Mouse (Mus musculus): Measurements from ENCODE around the gene Gm4881. TPM values are rescaled to one million over a fixed set of nuclear protein-coding genes. Genes with fewer than 3 reads are reported as not detected.

Gene Gm4881
- polyA plus RNA-seq, 1 experiment, result not detected

DNA sequence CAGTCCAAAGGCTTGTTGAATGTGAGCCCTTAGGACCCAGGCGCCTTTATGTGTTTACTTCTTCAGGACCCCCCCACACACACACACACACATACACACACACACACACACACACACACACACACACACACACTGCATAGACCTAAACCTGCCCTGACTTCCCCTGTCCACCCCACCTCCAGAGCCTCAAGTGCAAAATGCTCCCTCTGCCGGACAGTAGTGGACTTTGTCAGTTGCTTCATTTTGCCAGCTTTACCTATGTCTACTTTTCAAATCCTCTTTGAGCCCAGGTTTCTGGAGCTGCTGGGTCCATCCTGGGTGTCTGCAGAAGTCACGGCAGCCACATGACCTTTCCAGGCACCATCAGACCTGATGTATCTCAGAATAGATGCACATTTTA, 39.4 kb downstream of the Gm4881 start:
- H3K79me2 ChIP-seq (ENCODE audit: control insufficient read depth, insufficient read depth), result peaks cover 30% of the 10 kb centered on the region
- H3K4me3 ChIP-seq (ENCODE audit: insufficient read depth, poor library complexity, severe bottlenecking), result peak overlapping the region; percentile 60
- H3K27me3 ChIP-seq (ENCODE audit: control insufficient read depth, insufficient read depth, insufficient read length), result no peaks in the 10 kb centered on the region
- peaks cover 7% of the 10 kb centered on the region for H3K36me3 ChIP-seq (ENCODE audit: control insufficient read depth, insufficient read depth)
- peaks cover 12% of the 10 kb centered on the region for H3K79me3 ChIP-seq (ENCODE audit: low read depth)
- TF ChIP-seq MYOD1 (IDR thresholded peaks at IDR 0.05; ENCODE audit: control insufficient read depth, insufficient read length, low read depth), result no peak
- peak; percentile 3 for TF ChIP-seq CTCF (IDR thresholded peaks at IDR 0.05; ENCODE audit: control insufficient read depth, insufficient read depth, insufficient read length)
- peak overlapping the region; percentile 34 for H3ac ChIP-seq (ENCODE audit: control insufficient read depth, insufficient read length, low read depth)

DNA sequence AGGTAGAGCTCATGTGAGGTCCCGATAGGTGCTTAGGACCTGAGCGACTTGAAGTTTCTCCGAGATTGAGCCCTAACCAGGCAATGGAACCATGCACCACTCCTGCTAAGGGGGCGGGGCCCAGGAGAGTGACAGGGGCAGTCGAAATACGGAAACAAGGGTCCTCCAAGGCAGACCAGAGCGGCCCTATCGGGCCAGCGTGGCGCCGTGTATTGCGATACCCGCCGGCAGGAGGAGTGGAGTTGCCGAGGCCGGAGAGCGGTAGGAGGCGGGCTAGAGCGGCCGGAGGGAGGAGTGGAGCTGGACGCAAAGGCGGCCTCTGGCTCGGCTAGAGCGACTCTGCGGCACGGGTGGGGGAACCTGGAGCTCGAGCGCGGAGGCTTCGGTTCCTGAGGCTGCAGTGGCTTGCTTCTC, 40.2 kb downstream of the Gm4881 start:
- Histone ChIP-seq H3K36me3 (ENCODE audit: control insufficient read depth, insufficient read depth) (peaks cover 7% of the 10 kb centered on the region), H3K79me2 (ENCODE audit: control insufficient read depth, insufficient read depth) (peaks cover 30% of the 10 kb centered on the region), H3K4me3 (ENCODE audit: insufficient read depth, poor library complexity, severe bottlenecking) (peak overlapping the region; percentile 60), H3ac (ENCODE audit: control insufficient read depth, insufficient read length, low read depth) (peak overlapping the region; percentile 85), H3K27me3 (ENCODE audit: control insufficient read depth, insufficient read depth, insufficient read length) (no peaks in the 10 kb centered on the region), H3K79me3 (ENCODE audit: low read depth) (peaks cover 12% of the 10 kb centered on the region)
- TF ChIP-seq FOSL1 (IDR thresholded peaks at IDR 0.05; ENCODE audit: insufficient read depth, low read length, poor library complexity, severe bottlenecking) (no peak), MYOG (IDR thresholded peaks at IDR 0.05; ENCODE audit: control insufficient read depth, extremely low read depth, insufficient read length) (no peak), CTCF (IDR thresholded peaks at IDR 0.05; ENCODE audit: control insufficient read depth, insufficient read depth, insufficient read length) (no peak), MYOD1 (IDR thresholded peaks at IDR 0.05; ENCODE audit: control insufficient read depth, insufficient read length, low read depth) (no peak), MAX (IDR thresholded peaks at IDR 0.05) (peak; percentile 80), USF1 (IDR thresholded peaks at IDR 0.05; ENCODE audit: low read depth) (no peak), CEBPB (IDR thresholded peaks at IDR 0.05; ENCODE audit: low read depth) (peak; percentile 58)

DNA sequence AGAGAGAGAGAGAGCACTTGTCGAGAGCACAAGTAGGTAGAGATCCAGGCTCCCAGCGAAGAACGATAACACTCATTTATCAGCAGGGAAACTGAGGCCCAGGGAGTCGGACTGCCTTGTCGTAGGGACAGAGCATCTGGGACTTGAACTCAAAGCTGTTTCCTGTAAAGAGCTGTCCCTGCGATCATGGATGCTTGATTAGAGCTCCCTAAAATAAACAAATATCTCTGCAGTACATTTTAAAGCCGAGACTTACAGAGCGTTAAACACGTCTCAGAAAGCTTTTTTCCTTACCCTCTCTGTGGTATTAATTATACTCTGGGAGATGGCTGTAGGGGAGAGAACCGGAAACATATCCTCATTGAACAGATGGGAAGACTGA, 40.9 kb downstream of the Gm4881 start:
- Histone ChIP-seq H3K36me3 (ENCODE audit: control insufficient read depth, insufficient read depth) (peaks cover 7% of the 10 kb centered on the region), H3K79me2 (ENCODE audit: control insufficient read depth, insufficient read depth) (peaks cover 30% of the 10 kb centered on the region), H3K4me3 (ENCODE audit: insufficient read depth, poor library complexity, severe bottlenecking) (peak overlapping the region; percentile 60), H3ac (ENCODE audit: control insufficient read depth, insufficient read length, low read depth) (no peak overlapping the region), H3K27me3 (ENCODE audit: control insufficient read depth, insufficient read depth, insufficient read length) (no peaks in the 10 kb centered on the region), H3K79me3 (ENCODE audit: low read depth) (peaks cover 12% of the 10 kb centered on the region)
- TF ChIP-seq MYOD1 (IDR thresholded peaks at IDR 0.05; ENCODE audit: control insufficient read depth, insufficient read length, low read depth) (no peak), MAX (IDR thresholded peaks at IDR 0.05) (no peak), MYOG (IDR thresholded peaks at IDR 0.05; ENCODE audit: control insufficient read depth, extremely low read depth, insufficient read length) (no peak), CTCF (IDR thresholded peaks at IDR 0.05; ENCODE audit: control insufficient read depth, insufficient read depth, insufficient read length) (no peak), FOSL1 (IDR thresholded peaks at IDR 0.05; ENCODE audit: insufficient read depth, low read length, poor library complexity, severe bottlenecking) (no peak), USF1 (IDR thresholded peaks at IDR 0.05; ENCODE audit: low read depth) (no peak), CEBPB (IDR thresholded peaks at IDR 0.05; ENCODE audit: low read depth) (no peak)

DNA sequence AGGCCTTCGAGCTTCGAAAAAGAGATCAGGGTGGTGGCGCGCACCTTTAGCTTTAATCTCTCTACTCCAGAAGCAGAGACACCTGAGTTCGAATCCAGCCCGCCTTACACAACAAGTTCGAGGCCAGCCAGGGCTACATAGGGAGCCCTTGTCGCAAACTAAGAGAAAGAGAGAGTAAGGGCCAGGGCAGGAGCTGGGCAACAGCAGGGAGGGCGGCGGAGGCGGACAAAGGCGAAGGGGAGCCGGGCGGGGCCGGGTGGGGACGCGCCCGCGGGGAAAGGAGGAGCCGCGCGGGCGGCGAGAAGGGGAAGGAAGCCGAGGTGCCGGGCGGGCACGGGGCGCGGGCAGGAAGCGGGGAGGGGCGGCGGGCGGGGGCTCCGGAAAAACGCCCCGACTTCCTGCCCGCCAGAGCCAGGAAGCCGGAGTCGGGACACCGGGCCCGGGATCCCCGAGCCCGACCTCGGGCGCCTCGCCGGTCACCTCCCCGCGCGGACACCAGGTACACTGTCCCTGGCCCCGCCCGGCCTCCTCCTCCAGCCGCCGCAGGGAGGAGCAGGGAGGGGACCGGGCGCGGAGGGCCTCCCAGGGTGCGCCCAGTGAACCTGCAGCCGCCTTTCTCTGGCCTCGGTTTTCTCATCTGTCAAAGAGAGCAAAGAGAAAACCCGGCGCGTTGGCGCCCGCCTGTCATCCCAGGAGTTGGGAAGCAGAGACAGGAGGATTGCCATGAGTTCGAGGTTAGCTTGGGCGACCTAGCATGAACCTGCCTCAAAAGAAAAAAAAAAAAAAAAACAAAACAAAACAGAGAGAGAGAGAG, 41.5 kb downstream of the Gm4881 start, which contains the start of gene Arhgef1:
TSS of gene Arhgef1 (plus strand) at position 283 of the 814 bp plus-strand sequence.
- H3K79me3 ChIP-seq (ENCODE audit: low read depth), result peaks cover 12% of the 10 kb centered on the region
- peaks cover 30% of the 10 kb centered on the region for H3K79me2 ChIP-seq (ENCODE audit: control insufficient read depth, insufficient read depth)
- peak within 1 kb of the TSS; percentile 80 for H3ac ChIP-seq (ENCODE audit: control insufficient read depth, insufficient read length, low read depth)
- H3K27me3 ChIP-seq (ENCODE audit: control insufficient read depth, insufficient read depth, insufficient read length), result no peaks in the 10 kb centered on the region
- TF ChIP-seq CEBPB (IDR thresholded peaks at IDR 0.05; ENCODE audit: low read depth) (no peak), MYOG (IDR thresholded peaks at IDR 0.05; ENCODE audit: control insufficient read depth, extremely low read depth, insufficient read length) (no peak), MYOD1 (IDR thresholded peaks at IDR 0.05; ENCODE audit: control insufficient read depth, insufficient read length, low read depth) (no peak), USF1 (IDR thresholded peaks at IDR 0.05; ENCODE audit: low read depth) (no peak), FOSL1 (IDR thresholded peaks at IDR 0.05; ENCODE audit: insufficient read depth, low read length, poor library complexity, severe bottlenecking) (no peak), MAX (IDR thresholded peaks at IDR 0.05) (no peak), CTCF (IDR thresholded peaks at IDR 0.05; ENCODE audit: control insufficient read depth, insufficient read depth, insufficient read length) (no peak)
- H3K4me3 ChIP-seq (ENCODE audit: insufficient read depth, poor library complexity, severe bottlenecking), result peak within 1 kb of the TSS; percentile 60
- peaks cover 7% of the 10 kb centered on the region for H3K36me3 ChIP-seq (ENCODE audit: control insufficient read depth, insufficient read depth)

DNA sequence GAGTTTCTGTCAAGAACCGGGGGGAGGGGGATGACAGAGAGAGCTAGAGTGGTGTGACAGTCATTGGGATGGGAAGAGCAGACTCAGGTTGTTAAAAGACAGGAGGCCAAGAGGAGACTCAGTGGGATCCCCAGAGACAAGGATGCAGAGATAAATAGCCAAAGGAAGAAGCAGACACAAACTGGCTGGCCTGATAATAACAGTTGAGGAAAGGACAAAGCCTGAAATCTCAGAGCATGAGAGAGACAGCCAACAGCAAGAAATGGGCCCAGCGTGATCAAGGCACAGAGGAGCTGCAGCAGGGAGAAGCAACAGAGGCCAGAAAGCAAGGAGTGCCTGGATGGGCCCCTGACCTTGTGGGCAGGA, 42.0 kb downstream of the Gm4881 start:
- Histone ChIP-seq H3K79me3 (ENCODE audit: low read depth) (peaks cover 12% of the 10 kb centered on the region), H3K27me3 (ENCODE audit: control insufficient read depth, insufficient read depth, insufficient read length) (no peaks in the 10 kb centered on the region)
- no peak for TF ChIP-seq FOSL1 (IDR thresholded peaks at IDR 0.05; ENCODE audit: insufficient read depth, low read length, poor library complexity, severe bottlenecking)
- no peak for TF ChIP-seq MYOD1 (IDR thresholded peaks at IDR 0.05; ENCODE audit: control insufficient read depth, insufficient read length, low read depth)
- no peak for TF ChIP-seq MAX (IDR thresholded peaks at IDR 0.05)
- no peak for TF ChIP-seq CEBPB (IDR thresholded peaks at IDR 0.05; ENCODE audit: low read depth)
- no peak for TF ChIP-seq USF1 (IDR thresholded peaks at IDR 0.05; ENCODE audit: low read depth)
- TF ChIP-seq MYOG (IDR thresholded peaks at IDR 0.05; ENCODE audit: control insufficient read depth, extremely low read depth, insufficient read length), result no peak
- TF ChIP-seq CTCF (IDR thresholded peaks at IDR 0.05; ENCODE audit: control insufficient read depth, insufficient read depth, insufficient read length), result no peak

More for the DNA sequence above, 42.0 kb downstream of the Gm4881 start:
- peak overlapping the region; percentile 60 for H3K4me3 ChIP-seq (ENCODE audit: insufficient read depth, poor library complexity, severe bottlenecking)
- H3K79me2 ChIP-seq (ENCODE audit: control insufficient read depth, insufficient read depth), result peaks cover 30% of the 10 kb centered on the region
- H3K36me3 ChIP-seq (ENCODE audit: control insufficient read depth, insufficient read depth), result peaks cover 7% of the 10 kb centered on the region
- H3ac ChIP-seq (ENCODE audit: control insufficient read depth, insufficient read length, low read depth), result peak overlapping the region; percentile 10
